In the genomic region with DNA sequence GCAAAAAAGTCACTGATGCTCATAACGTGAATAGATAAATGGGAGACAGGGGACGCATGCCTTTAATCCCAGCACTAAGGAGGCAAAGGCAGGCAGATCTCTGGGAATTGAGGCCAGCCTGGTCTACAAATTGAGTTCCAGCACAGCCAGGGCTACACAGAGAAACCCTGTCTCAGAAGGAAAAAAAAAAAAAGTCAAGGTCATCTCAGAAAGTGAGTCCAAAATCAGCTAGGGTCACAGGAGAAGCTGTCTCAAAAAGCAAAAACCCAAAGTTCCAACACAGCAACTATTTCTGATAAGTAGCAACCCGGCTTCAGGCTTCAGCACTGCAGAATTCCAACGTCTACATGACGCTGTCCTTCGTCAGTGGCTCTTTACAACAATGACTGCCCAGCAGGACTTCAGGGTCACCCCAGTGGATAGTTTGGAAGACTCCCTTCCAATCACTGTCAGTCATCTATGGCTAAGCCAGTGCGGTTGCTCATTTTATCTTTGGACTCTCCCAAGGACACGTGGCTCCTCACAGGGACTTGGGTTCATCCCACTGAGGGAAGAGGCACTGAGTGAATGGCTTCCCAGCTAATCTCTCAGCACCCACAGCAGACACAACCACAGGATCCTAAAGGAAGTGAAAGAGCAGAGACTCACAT, we compare ENCODE assay signal across 1 mouse cellular context.
TF ChIP-seq lines count a peak whose summit lies in the region.

No protein-coding gene starts in this region.

TF ChIP-seq in CH12.LX, 34 proteins besides CTCF, POLR2A, EP300 and RAD21:
- TF ChIP-seq ZMIZ1 (IDR thresholded peaks at IDR 0.05; ENCODE audit: low read depth, low read length), result peak; percentile 49; the same call in 1 of the 2 replicates
- no peak for TF ChIP-seq TCF12 (IDR thresholded peaks at IDR 0.05; ENCODE audit: low read depth, low read length)
- no peak for TF ChIP-seq GABPA (IDR thresholded peaks at IDR 0.05; ENCODE audit: insufficient replicate concordance, low read depth, low read length)
- TF ChIP-seq ZNF384 (IDR thresholded peaks at IDR 0.05; ENCODE audit: low read depth, low read length), result peak; percentile 62
- TF ChIP-seq SIN3A (IDR thresholded peaks at IDR 0.05; ENCODE audit: low read length), result peak; percentile 57
- TF ChIP-seq MYC (IDR thresholded peaks at IDR 0.05; ENCODE audit: low read depth, low read length), result 0 out of 2 replicates have a peak, but pooled peaks have one; percentile 17
- TF ChIP-seq USF1 (IDR thresholded peaks at IDR 0.05; ENCODE audit: low read depth, low read length), result no peak
- peak; percentile 61 for TF ChIP-seq MXI1 (IDR thresholded peaks at IDR 0.05; ENCODE audit: low read depth, low read length)
